Mouse (Mus musculus) retina, adult 2 months (tissue): Measurements from ENCODE around the gene Nubp1.

Experiments
- DNase-seq: peaks from one replicate; pipeline ENCODE4 v3.0.0-alpha.2; 2012; ENCODE audit warnings: low read depth, low spot score

Nubp1 gene

GRCm38 (mm10) chr16:10411764-10412746 is at the start of gene Nubp1:
Gene Nubp1, plus strand, starts transcription at chr16:10411948.
- peak; percentile 82 for DNase-seq

DNA sequence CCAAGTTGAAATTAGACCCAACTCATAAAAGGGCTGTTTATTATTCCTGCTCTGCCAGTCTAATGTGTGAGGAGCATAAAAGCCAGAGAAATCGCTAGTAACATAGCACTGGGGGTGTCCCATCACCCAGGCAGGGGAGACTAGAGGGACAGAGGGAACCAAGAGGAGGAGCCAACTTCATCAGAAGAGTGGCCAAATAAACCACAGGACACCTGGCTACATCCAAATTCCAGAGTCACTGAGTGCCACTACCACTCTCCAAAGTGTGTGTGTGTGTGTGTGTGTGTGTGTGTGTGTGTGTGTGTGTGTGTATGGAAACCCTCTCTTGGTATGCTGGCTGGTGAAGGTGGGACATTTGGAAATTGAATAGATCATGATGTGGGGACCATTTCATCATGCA is 48.7 kb upstream of the Nubp1 start:
- DNase-seq: no peak

GRCm38 (mm10) chr16:10365796-10366195 is 46.0 kb upstream of the Nubp1 start:
- DNase-seq: no peak

DNA sequence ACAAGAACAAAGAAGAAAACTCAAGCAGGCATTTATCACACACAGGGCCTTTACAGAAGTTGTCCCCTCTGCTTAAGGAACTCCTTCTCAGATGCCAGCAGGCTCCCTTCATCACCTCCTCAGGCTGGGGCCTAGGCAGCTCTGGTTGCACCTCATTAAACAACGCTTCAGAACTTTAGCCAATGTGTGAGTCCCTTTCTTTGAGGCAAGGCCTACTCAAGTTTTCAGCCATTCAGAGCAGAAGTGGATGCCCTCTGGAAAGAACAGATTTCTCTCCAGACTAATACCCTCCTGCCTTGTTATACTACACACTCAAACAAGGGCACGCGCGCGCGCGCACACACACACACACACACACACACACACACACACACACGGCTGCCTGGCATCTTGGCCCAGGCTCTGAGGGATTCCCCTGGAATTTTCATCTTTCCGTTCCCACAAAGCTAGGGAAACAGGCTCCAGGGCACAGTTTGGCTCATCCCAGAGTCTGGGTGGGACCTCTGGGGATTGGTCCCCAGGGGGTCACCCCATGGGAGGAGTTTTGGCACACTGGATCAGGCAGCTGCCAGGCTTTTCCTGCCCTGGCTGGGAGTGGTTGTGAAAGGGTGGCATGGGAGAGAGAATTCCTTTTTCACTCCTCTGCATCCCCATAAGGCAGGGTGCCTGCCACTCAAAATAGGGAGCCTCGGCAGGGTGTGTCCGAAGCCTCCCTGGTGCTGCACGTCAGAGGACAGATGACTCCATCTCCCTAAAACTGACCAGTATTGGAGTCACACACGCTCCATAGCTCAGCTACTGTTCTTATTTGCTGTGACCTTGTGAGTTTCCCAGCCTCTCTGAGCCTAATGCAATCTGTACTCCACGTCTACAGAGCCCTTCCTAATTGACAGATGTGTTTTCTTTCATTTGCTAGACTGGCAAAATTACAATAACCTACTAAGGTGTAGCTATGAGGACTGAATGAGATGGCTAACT is 45.2 kb upstream of the Nubp1 start:
- DNase-seq: no peak

DNA sequence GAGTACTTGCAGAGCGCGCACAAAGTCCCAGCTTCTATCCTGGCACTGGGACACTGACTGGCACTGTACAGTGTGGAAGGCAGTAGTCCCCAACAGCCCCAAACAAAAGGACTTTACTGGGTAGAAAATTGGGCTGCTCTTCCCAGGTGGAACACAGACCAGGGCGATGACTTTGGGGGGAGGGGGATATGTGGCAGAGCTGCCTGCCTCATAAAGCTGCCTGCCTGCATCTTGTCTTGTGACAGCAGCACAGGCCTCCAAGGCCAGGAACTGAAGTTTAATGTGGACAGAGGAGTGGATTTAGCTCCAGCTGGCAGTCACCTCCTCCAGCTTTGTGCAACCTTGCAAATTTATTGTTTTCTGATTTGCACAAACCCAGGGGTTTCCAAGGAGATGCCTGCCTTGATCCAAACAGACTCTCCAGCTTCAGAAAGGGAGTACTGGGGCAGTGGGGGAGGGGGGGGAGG is 42.2 kb upstream of the Nubp1 start:
- no peak for DNase-seq

GRCm38 (mm10) chr16:10369996-10370395 is 41.8 kb upstream of the Nubp1 start:
- DNase-seq: no peak

DNA sequence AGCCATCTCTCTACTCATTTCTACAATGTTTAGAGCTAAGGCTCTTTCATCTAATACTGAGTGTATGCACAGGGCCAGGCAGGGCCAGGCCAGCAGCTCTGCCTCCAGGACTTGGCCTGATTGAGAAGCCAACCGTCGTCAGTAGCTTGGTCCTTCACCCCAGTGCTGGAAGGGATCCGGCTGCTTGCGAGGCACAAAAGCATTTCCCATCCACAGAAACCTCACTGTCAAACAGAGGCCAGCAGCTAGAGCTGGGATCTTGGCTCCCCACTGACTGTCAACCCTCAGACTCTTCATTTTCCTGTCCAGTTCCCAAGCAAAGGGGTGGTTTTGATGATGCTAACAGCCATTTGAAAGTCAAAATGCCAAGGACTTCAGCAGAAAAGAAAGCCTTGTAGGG is 39.4 kb upstream of the Nubp1 start:
- DNase-seq: no peak

DNA sequence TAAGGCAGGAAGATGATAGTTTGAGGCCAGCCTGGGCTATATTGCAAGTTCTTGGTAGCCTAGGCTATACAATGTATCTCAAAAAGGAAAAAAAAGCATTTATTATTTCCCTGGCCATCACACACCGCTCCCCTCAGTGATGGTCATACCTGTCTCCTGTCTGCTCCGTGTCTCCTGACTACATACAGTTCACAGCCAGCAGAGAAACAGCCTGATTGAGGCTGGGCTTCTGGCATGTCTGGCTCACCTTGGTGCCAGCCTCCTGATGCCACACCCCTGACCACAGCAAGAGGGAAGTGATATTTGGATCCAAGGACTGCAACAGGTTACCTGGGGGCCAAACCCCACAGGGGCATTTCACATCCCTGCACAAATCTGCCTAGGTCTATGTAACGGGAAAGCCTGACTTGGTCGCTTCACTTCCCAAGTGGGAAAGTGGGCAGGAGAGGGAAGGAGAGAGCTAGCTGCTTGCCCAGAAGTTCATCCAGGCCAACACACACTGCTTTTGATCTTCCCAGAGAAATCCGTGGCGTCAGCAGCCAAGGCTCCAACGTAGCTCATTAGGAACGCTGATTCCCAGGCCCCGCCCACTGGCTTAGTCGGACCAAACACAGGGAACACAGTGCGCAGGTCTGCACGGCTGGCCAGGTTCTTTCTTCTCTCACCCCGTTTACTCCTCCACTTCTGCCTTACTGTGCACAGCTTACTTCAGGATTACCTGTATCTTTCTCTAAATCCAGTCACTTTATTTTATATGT is 37.3 kb upstream of the Nubp1 start:
- peak; percentile 32 for DNase-seq

GRCm38 (mm10) chr16:10377286-10377685 is 34.5 kb upstream of the Nubp1 start:
- DNase-seq: no peak

DNA sequence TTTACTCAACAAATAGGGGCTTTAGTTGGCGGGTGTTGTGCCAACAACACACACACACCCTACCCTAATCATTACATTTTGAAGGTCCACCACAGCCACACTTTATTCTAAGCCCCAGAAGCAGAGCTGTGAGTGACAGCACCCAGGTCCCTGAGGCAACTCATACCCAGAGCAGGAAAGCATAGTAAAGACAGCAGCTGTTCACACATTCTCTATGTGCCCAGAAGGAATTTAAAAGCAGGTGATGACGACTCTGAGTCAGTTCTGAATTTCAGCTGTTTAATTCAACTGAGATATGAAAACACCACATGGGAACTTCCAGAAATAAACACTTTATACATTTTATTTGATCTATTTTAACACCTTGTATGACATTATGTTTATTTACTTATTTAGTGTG is 32.2 kb upstream of the Nubp1 start:
- no peak for DNase-seq

- no peak for DNase-seq
These were observed 27.7 kb upstream of the Nubp1 start for GRCm38 (mm10) chr16:10384060-10384497.

DNA sequence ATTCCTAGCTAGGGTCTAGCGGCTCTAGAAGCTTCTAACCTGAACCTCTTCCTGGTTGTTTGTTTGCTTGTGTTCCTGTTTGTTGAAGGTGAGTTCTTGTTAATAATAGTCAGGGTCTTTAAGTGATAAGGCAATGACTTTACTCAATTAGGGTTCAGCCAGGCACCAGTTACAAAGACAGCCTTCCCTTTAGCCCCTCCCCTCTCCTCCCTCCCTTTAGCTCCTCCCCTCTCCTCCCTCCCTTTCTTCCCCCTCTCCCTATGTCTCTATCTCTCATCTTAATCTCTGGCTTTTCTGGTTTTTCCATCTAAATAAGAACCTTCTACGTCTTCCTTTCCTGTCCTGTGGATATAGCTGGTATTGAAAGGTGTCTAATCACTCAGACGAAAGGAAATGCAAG is 27.2 kb upstream of the Nubp1 start:
- no peak for DNase-seq

- no peak for DNase-seq
These were observed 26.5 kb upstream of the Nubp1 start for GRCm38 (mm10) chr16:10385261-10385660.

DNA sequence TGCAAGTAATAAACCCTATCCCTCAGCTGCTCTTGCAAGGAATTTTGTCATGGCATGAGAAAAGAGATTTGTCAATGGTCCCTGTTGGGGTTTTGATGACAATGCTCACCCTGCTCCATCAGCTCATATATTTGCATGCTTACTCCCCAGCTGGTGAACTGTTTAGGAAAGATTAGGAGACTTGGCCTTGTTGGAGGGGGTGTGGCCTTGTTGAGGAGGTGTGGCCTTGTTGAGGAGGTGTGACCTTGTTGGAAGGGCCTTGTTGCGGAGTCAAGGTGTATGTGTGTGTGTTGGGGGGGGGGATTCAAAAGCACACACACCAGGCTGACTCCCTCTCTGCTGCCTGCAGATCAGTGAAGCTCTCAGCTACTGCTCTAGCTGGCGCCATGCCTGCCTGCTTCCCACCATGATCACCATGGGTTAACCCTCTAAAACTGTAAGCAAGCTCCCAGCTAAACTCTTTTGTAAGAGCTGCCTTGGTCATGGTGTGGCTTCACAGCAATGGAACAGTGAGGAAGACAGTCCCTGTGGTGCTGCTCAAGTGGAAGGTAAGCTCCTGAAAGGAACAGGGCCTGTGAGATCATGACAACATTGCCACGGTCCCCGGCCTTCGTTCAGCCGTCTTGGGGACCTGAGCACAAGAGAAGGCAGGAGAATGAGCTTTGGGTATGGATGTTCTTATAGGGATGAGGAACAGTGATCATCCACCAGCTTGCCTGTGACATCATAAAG is 22.9 kb upstream of the Nubp1 start:
- DNase-seq: no peak

DNA sequence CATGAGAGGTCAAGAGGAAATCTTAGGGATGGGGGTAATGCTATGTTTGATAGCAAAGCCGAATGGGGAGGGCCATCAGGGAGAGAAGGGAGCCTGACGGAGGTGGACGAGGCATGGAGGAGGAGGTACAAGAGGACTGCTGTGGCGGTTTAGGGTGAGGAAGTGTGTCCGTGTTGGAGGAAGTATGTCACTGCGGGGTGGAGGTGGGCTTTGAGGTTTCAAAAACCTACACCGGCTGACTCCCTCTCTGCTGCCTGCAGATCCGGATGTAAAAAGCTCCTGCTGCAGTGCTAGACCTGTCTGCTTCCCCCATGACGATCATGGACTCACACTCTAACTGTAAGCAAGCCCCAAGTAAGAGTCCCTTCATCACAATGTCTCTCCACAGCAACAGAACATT is 19.2 kb upstream of the Nubp1 start:
- no peak for DNase-seq

DNA sequence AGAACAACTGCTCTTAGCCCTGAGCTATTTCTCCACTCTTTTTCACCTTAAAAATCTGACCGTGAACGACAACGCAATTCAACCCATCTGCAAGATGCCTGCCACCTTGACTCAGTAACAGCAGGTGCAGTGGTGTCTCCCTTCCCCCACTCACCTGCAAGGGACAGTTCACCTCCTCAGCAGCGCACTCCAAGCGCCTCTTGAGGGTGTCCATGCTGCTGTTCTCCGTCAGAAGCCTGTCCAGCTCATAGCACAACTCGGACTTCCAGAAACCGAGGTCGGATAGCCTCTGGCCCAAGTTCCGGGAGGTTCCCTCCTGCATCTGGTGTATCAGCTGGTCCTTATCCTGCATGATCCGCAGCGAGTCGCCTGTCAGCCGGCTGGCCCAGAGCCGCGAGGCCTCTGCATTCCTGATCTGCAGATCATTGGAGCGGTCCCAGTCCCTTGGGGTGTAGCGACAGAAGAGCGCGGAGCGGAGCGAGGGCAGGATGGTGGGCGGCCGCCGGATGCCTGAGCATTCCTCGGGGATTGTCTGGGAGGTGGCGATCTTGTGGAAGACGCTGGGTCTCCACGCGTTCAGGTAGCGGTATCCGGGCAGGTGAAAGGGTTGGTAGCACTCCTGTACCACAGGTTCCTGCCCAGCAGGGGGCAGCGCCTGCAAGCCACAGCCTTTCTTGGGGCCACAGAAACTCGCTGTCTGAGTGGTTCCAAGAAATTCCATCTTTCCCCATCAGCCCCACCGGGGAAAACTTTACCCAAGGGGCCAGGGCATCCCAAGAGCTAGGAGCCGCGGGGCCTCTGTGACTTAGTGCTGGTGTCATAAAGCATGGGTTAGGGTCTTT is 16.8 kb upstream of the Nubp1 start, which contains the start of gene Tekt5:
Gene Tekt5 (minus strand): TSS at position 792 of the 842 bp plus-strand sequence.
- no peak for DNase-seq

GRCm38 (mm10) chr16:10398755-10399154 is 13.0 kb upstream of the Nubp1 start:
- DNase-seq: no peak

GRCm38 (mm10) chr16:10399160-10399559 is 12.6 kb upstream of the Nubp1 start:
- DNase-seq: peak; percentile 45

- DNase-seq: no peak
These were observed 4.2 kb downstream of the Nubp1 start for GRCm38 (mm10) chr16:10415976-10416375.

DNA sequence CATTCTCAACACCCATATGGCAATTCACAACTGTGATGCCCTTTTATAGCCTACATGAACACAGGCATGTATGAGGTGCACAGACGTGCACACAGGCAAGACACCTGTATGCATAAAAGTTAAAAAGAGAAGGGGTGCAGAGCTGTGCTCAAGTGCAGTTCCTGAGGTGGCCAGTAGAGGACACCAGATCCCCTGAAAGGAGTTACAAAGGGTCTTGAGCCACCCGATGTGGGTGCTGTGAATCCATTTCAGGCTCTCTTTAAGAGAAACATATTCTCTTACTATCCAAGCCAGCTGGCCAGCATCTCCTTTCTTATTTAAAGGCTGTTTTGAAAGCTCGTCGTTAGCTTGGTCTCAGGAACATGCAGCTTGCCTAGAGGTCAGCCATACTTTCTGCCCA is 5.1 kb downstream of the Nubp1 start:
- no peak for DNase-seq
